Mouse (Mus musculus) liver, embryonic 12.5 days (tissue): ENCODE data around the gene Ppp1r36. TPM values are rescaled to one million over a fixed set of nuclear protein-coding genes. Genes with fewer than 3 reads are reported as not detected.

Source experiments
- ATAC-seq: fragments of 200-750 bp; cut with Nextera tagmentation; 2 replicates; pipeline ENCODE4 v1.8.0; 2017; ENCODE audit warnings: moderate number of reproducible peaks, mild to moderate bottlenecking, moderate library complexity
- H3K27ac ChIP-seq: fragments of 300-500 bp; sonication (generic); 2 replicates; pipeline ENCODE4 v1.5.1; 2016; ENCODE audit warnings: mild to moderate bottlenecking
- H3K27me3 ChIP-seq: fragments of 300-500 bp; sonication (generic); replicated peaks from 2 replicates; pipeline ENCODE4 v1.6.1; 2016; ENCODE audit warnings: mild to moderate bottlenecking, moderate library complexity
- H3K36me3 ChIP-seq: fragments of 300-500 bp; sonication (generic); 2 replicates; pipeline ENCODE4 v1.6.1; 2016; ENCODE audit warnings: mild to moderate bottlenecking, moderate library complexity
- H3K4me1 ChIP-seq: fragments of 300-500 bp; sonication (generic); 2 replicates; pipeline ENCODE4 v1.6.1; 2016
- H3K4me2 ChIP-seq: fragments of 300-500 bp; sonication (generic); 2 replicates; pipeline ENCODE4 v1.6.1; 2016; ENCODE audit warnings: mild to moderate bottlenecking, moderate library complexity
- H3K4me3 ChIP-seq: fragments of 300-500 bp; sonication (generic); 2 replicates; pipeline ENCODE4 v1.5.1; 2016; ENCODE audit warnings: mild to moderate bottlenecking, moderate library complexity
- H3K9ac ChIP-seq: fragments of 300-500 bp; sonication (generic); 2 replicates; pipeline ENCODE4 v1.6.1; 2016; ENCODE audit warnings: mild to moderate bottlenecking, moderate library complexity
- H3K9me3 ChIP-seq: fragments of 300-500 bp; sonication (generic); replicated peaks from 2 replicates; pipeline ENCODE4 v1.6.1; 2016; ENCODE audit warnings: mild to moderate bottlenecking, moderate library complexity
- WGBS: fragments of 180-500 bp; shearing (Covaris S2); methylation state at CpG from one replicate; pipeline ENCODE4 v1.1.7; 2016; ENCODE audit not compliant: insufficient replicate concordance; 5-methylcytosine and 5-hydroxymethylcytosine counted together
- polyA plus RNA-seq: library from polyadenylated mRNA; unstranded; fragments of >200 nt; fragmentation: Nextera tagmentation; extraction: Ambion mirVana; gene quantifications from 2 replicates; pipeline ENCODE4 v1.2.1, GENCODE M21; 2016

The Ppp1r36 gene
- polyA plus RNA-seq, 1 experiment from 2014 or later = 0.18 TPM

GRCm38 (mm10) chr12:76402991-76403885, 14.1 kb upstream of the Ppp1r36 start:
- H3K27ac ChIP-seq = peak overlapping the region; percentile 88
- WGBS = 1% methylated on average over 54 of the region's 54 CpGs
- H3K4me1 ChIP-seq = peaks cover 38% of the 10 kb centered on the region
- H3K4me3 ChIP-seq = peak overlapping the region; percentile 78
- no peaks in the 10 kb centered on the region for H3K36me3 ChIP-seq
- peak overlapping the region; percentile 77 for H3K9ac ChIP-seq
- H3K27me3 ChIP-seq = peaks cover 40% of the 10 kb centered on the region
- ATAC-seq = peak; percentile 86
- H3K4me2 ChIP-seq = peak overlapping the region; percentile 88
- H3K9me3 ChIP-seq = no peaks in the 10 kb centered on the region

- Histone ChIP-seq H3K27me3 (peaks cover 46% of the 10 kb centered on the region), H3K4me3 (peak within 1 kb of the TSS; percentile 78), H3K9me3 (no peaks in the 10 kb centered on the region), H3K9ac (peak within 1 kb of the TSS; percentile 77), H3K4me1 (peaks cover 38% of the 10 kb centered on the region), H3K27ac (peak within 1 kb of the TSS; percentile 88), H3K36me3 (no peaks in the 10 kb centered on the region), H3K4me2 (peak within 1 kb of the TSS; percentile 88)
- under 1% methylated on average over 54 of the region's 54 CpGs for WGBS
- peak; percentile 96 for ATAC-seq
Measured at GRCm38 (mm10) chr12:76403886-76404537, 13.3 kb upstream of the Ppp1r36 start, which contains the start of gene Hspa2. TSS of gene Hspa2 (plus strand) at chr12:76404176.

DNA sequence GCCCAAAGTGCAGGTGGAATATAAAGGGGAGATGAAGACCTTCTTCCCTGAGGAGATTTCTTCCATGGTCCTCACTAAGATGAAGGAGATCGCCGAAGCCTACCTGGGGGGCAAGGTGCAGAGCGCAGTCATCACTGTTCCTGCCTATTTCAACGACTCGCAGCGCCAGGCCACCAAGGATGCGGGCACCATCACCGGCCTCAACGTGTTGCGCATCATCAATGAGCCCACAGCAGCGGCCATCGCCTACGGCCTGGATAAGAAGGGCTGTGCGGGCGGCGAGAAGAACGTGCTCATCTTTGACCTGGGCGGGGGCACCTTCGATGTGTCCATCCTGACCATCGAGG, 12.5 kb upstream of the Ppp1r36 start:
- Histone ChIP-seq H3K4me1 (peaks cover 38% of the 10 kb centered on the region), H3K4me3 (peak overlapping the region; percentile 78), H3K27ac (no peak overlapping the region), H3K27me3 (peaks cover 49% of the 10 kb centered on the region), H3K9ac (peak overlapping the region; percentile 77), H3K36me3 (no peaks in the 10 kb centered on the region), H3K9me3 (no peaks in the 10 kb centered on the region), H3K4me2 (peak overlapping the region; percentile 88)
- 15% methylated on average over 20 of the region's 20 CpGs for WGBS
- ATAC-seq = no peak

- Histone ChIP-seq H3K36me3 (no peaks in the 10 kb centered on the region), H3K27ac (no peak overlapping the region), H3K9ac (no peak overlapping the region), H3K27me3 (peaks cover 49% of the 10 kb centered on the region), H3K4me1 (peaks cover 38% of the 10 kb centered on the region), H3K4me3 (peak overlapping the region; percentile 78), H3K4me2 (peak overlapping the region; percentile 88), H3K9me3 (no peaks in the 10 kb centered on the region)
- ATAC-seq = no peak
- 8% methylated on average over 64 of the region's 64 CpGs for WGBS
Measured at GRCm38 (mm10) chr12:76405183-76405970, 12.0 kb upstream of the Ppp1r36 start.

DNA sequence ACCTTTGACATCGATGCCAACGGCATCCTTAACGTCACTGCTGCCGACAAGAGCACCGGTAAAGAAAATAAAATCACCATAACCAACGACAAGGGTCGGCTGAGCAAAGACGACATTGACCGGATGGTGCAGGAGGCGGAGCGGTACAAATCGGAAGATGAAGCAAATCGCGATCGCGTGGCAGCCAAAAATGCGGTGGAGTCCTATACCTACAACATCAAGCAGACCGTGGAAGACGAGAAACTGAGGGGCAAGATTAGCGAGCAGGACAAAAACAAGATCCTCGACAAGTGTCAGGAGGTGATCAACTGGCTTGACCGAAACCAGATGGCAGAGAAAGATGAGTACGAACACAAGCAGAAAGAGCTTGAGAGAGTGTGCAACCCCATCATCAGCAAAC, 11.4 kb upstream of the Ppp1r36 start:
- H3K27me3 ChIP-seq = peaks cover 49% of the 10 kb centered on the region
- no peaks in the 10 kb centered on the region for H3K9me3 ChIP-seq
- H3K9ac ChIP-seq = no peak overlapping the region
- no peaks in the 10 kb centered on the region for H3K36me3 ChIP-seq
- WGBS = 2% methylated on average over 23 of the region's 23 CpGs
- H3K27ac ChIP-seq = no peak overlapping the region
- no peak for ATAC-seq
- H3K4me1 ChIP-seq = peaks cover 37% of the 10 kb centered on the region
- H3K4me3 ChIP-seq = peak overlapping the region; percentile 78
- peak overlapping the region; percentile 88 for H3K4me2 ChIP-seq

DNA sequence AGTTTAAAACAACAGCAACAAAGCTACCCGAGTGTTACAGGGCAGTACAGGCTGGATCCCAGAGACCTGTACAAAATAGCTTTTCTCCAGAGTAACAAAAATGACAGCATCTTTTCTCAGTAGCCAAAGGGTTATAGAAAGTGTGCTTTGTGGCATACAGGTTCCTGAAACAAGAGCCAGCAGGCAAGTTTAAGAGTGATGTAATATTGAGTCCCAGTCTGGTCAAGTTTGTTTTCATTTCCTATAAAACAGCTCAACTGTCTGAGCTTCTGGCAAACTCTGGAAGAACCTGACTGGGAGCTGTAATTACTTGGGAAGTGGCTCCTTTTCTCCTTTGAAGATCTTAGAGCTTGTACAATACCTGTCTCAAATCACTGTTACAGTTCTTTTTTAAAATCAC, 10.2 kb upstream of the Ppp1r36 start:
- H3K27me3 ChIP-seq = peaks cover 49% of the 10 kb centered on the region
- H3K4me3 ChIP-seq = no peak overlapping the region
- H3K4me1 ChIP-seq = peaks cover 31% of the 10 kb centered on the region
- no peak overlapping the region for H3K27ac ChIP-seq
- H3K36me3 ChIP-seq = no peaks in the 10 kb centered on the region
- no peaks in the 10 kb centered on the region for H3K9me3 ChIP-seq
- no peak overlapping the region for H3K4me2 ChIP-seq
- 52% methylated on average over 1 of the region's 1 CpGs for WGBS
- H3K9ac ChIP-seq = no peak overlapping the region
- no peak for ATAC-seq

- 48% methylated on average over 4 of the region's 4 CpGs for WGBS
- no peak overlapping the region for H3K4me3 ChIP-seq
- peaks cover 47% of the 10 kb centered on the region for H3K27me3 ChIP-seq
- no peaks in the 10 kb centered on the region for H3K9me3 ChIP-seq
- H3K4me2 ChIP-seq = no peak overlapping the region
- ATAC-seq = no peak
- no peak overlapping the region for H3K9ac ChIP-seq
- H3K36me3 ChIP-seq = no peaks in the 10 kb centered on the region
- H3K27ac ChIP-seq = no peak overlapping the region
- H3K4me1 ChIP-seq = peaks cover 21% of the 10 kb centered on the region
Measured at GRCm38 (mm10) chr12:76409166-76409565, 8.2 kb upstream of the Ppp1r36 start.

- Histone ChIP-seq H3K27me3 (peaks cover 34% of the 10 kb centered on the region), H3K4me2 (no peak overlapping the region), H3K9ac (no peak overlapping the region), H3K4me1 (peaks cover 16% of the 10 kb centered on the region), H3K4me3 (no peak overlapping the region), H3K9me3 (0 out of 2 replicates have a peak, but pooled peaks cover 7% of the 10 kb centered on the region), H3K36me3 (no peaks in the 10 kb centered on the region), H3K27ac (no peak overlapping the region)
- 65% methylated on average over 12 of the region's 12 CpGs for WGBS
- no peak for ATAC-seq
Measured at GRCm38 (mm10) chr12:76415383-76416010, 1.8 kb upstream of the Ppp1r36 start.

DNA sequence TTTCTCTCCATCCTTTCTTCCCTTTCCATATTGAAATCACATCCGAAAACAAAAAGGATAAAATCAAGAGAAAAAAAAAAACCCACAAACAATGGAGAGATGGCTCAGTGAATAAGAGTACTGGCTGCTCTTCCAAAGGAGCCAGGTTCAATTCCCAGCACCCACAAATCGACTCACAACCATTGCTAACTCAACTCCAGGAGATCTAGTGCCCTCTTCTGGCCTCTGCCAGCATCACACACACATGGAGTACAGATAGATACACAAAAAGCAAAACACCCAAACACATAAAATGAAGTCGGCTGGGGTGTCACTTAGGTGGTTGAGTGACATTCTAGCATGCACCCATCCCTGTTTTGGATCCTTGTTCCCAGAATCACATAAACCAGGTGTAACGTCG, 1.0 kb downstream of the Ppp1r36 start:
- WGBS = 78% methylated on average over 5 of the region's 5 CpGs
- Histone ChIP-seq H3K9me3 (0 out of 2 replicates have a peak, but pooled peaks cover 7% of the 10 kb centered on the region), H3K27ac (no peak overlapping the region), H3K27me3 (peaks cover 34% of the 10 kb centered on the region), H3K36me3 (no peaks in the 10 kb centered on the region), H3K4me2 (no peak overlapping the region), H3K4me1 (peaks cover 16% of the 10 kb centered on the region), H3K9ac (no peak overlapping the region), H3K4me3 (no peak overlapping the region)
- ATAC-seq = no peak

GRCm38 (mm10) chr12:76425256-76425655, 7.9 kb downstream of the Ppp1r36 start:
- Histone ChIP-seq H3K9me3 (no peaks in the 10 kb centered on the region; the same call in 1 of the 2 replicates), H3K4me3 (no peak overlapping the region), H3K27me3 (peaks cover 22% of the 10 kb centered on the region), H3K4me1 (no peaks in the 10 kb centered on the region), H3K9ac (no peak overlapping the region), H3K36me3 (no peaks in the 10 kb centered on the region), H3K27ac (no peak overlapping the region), H3K4me2 (no peak overlapping the region)
- 68% methylated on average over 3 of the region's 3 CpGs for WGBS
- ATAC-seq = no peak

GRCm38 (mm10) chr12:76427546-76427945, 10.2 kb downstream of the Ppp1r36 start:
- Histone ChIP-seq H3K4me2 (no peak overlapping the region), H3K36me3 (no peaks in the 10 kb centered on the region), H3K4me1 (no peaks in the 10 kb centered on the region), H3K9me3 (no peaks in the 10 kb centered on the region; the same call in 1 of the 2 replicates), H3K4me3 (no peak overlapping the region), H3K9ac (no peak overlapping the region), H3K27ac (no peak overlapping the region), H3K27me3 (peaks cover 26% of the 10 kb centered on the region)
- WGBS = 40% methylated on average over 5 of the region's 5 CpGs
- ATAC-seq = no peak
